Mouse (Mus musculus) fat pad, adult 2 months (tissue): ENCODE measurements at regions not wholly inside any gene's neighbourhood (a gene's known extent, or its start where the extent isn't known, plus 50 kb on each side); places are given as distances from the start of the nearest gene placed in this dataset.

Experiments
- DNase-seq: peaks from one replicate; pipeline ENCODE4 v3.0.0-alpha.2; 2011; ENCODE audit warnings: low read depth, low spot score; ENCODE audit errors: extremely low read depth

DNA sequence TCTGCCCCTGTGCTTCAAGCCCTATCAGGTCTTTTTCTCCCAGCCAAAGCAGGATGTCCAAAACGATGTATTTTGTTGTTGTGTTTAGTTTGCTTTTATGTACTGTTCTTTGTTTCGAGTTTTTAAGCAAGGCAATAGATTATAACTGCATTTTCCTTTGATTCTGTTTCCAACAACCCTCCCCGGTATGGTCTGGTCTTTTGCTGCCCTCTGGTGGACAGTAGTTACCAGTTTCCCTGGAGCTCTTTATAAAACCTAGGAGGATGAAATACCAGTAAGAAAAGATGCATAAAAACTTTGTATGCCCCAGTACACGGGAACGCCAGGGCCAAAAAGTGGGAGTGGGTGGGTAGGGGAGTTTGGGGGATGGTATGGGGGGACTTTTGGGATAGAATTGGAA is 73.9 kb upstream of the Itm2a start:
- no peak for DNase-seq

DNA sequence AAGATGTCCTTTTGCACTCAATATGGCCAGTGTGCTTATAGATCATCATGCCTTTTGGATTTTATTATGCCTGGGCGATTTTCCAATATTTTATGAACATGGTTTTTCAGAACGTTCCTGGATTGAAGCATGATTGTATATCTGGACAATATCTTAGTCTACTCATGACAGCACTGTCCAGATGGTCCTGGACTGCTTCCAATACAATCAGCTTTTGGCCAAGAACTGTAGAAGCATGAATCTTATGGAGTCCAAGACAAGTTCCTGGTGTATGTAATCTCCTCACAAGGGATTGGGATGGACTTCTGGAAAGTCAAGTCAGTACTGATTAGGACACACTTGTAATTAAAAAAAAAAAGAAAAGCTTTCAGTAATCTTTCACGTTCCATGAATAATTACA is 66.1 kb upstream of the Itm2a start:
- DNase-seq: peak; percentile 25
